Mouse (Mus musculus): Measurements from ENCODE around the gene Pex12. TPM values are rescaled to one million over a fixed set of nuclear protein-coding genes. Genes with fewer than 3 reads are reported as not detected.

Gene Pex12
- polyA plus RNA-seq, 1 experiment from 2014 or later, result 16.0 TPM

DNA sequence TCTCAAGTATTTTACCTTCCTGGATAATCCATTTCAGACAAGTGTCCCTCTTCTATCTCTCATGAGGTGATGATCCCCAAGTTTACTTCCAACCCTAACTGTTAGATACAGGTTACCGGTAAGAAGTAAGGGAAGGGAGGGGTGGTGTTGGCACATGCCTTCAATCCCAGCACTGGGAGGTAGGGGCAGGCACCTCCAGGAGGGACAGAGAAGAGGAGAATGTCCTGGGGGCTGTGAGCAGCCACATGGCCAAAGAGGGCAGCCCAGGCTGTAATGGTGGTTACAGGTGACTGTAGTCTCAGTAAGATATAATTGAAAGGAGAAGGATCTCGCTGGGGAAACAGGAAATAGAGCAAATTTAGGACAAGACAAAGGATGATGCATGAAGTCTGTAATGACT, 20.3 kb downstream of the Pex12 start:
- DNase-seq (ENCODE audit: low spot score) (no peak), ATAC-seq (replicated peaks; ENCODE audit: low FRiP score) (no peak)
- Histone ChIP-seq H3K4me1 (replicated peaks; ENCODE audit: control insufficient read depth, insufficient read depth, low read length) (no peaks in the 10 kb centered on the region), H3K4me3 (ENCODE audit: low read depth, low read length) (no peak overlapping the region), H3K36me3 (ENCODE audit: control insufficient read depth, insufficient read depth, low read length) (no peaks in the 10 kb centered on the region), H3K27me3 (ENCODE audit: control insufficient read depth, insufficient read depth, low read length) (no peaks in the 10 kb centered on the region; the same call in 1 of the 2 replicates), H3K27ac (ENCODE audit: low read depth, low read length) (no peak overlapping the region), H3K9me3 (ENCODE audit: control insufficient read depth, low read length) (no peaks in the 10 kb centered on the region), H3K4me2 (ENCODE audit: low read depth, low read length, severe bottlenecking) (no peak overlapping the region), H3K9ac (ENCODE audit: low read length) (no peak overlapping the region)
- 67% methylated on average over 2 of the region's 2 CpGs for WGBS

DNA sequence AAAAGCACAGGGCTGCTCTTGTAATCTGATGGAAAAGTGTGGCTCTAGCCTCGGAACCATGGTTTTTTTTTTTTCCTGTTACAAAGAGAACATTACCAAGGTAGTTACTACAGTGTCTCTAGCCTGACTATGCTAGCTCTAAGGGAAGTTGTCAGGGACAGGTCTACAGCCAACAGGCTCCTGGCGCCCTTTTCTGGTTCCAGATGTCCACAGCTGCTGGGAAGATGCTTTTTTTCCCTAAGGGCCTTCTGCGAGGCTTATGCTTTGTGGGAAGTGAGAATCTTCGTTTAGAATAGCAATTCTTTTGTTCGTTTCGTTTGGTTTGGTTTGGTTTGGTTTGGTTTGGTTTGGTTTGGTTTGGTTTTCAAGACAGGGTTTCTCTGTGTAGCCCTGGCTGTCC, 22.7 kb downstream of the Pex12 start:
- no peak overlapping the region for H3K4me3 ChIP-seq (ENCODE audit: low read depth, low read length)
- no peak overlapping the region for H3K27ac ChIP-seq (ENCODE audit: low read depth, low read length)
- no peaks in the 10 kb centered on the region for H3K4me1 ChIP-seq (replicated peaks; ENCODE audit: control insufficient read depth, insufficient read depth, low read length)
- no peak for ATAC-seq (replicated peaks; ENCODE audit: low FRiP score)
- H3K9me3 ChIP-seq (ENCODE audit: control insufficient read depth, low read length), result no peaks in the 10 kb centered on the region
- no peak overlapping the region for H3K4me2 ChIP-seq (ENCODE audit: low read depth, low read length, severe bottlenecking)
- H3K9ac ChIP-seq (ENCODE audit: low read length), result no peak overlapping the region
- WGBS, result 80% methylated on average over 6 of the region's 6 CpGs
- H3K36me3 ChIP-seq (ENCODE audit: control insufficient read depth, insufficient read depth, low read length), result no peaks in the 10 kb centered on the region
- H3K27me3 ChIP-seq (ENCODE audit: control insufficient read depth, insufficient read depth, low read length), result no peaks in the 10 kb centered on the region; the same call in 1 of the 2 replicates
- no peak for DNase-seq (ENCODE audit: low spot score)

DNA sequence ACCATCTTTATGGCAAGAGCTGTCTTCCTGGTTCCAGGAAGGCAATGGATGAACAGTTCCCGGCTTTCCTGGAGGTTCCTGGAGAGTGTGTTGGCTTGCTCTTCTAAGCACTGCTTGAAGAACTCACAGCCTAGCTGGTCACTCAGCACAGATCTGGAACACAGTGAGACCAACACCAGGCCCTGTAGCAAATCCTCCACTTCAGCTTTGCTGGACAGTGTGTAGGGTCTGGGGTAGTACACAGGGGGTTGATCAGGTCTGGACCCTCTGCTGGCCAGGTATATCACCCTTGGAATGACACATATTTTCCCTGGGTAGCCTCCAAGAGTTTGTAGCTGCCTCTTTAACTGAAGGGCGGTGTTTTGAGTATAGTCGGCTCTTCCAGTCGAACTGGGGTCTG, 23.4 kb downstream of the Pex12 start:
- Histone ChIP-seq H3K9ac (ENCODE audit: low read length) (no peak overlapping the region), H3K4me2 (ENCODE audit: low read depth, low read length, severe bottlenecking) (no peak overlapping the region), H3K9me3 (ENCODE audit: control insufficient read depth, low read length) (no peaks in the 10 kb centered on the region), H3K27ac (ENCODE audit: low read depth, low read length) (no peak overlapping the region), H3K27me3 (ENCODE audit: control insufficient read depth, insufficient read depth, low read length) (no peaks in the 10 kb centered on the region), H3K36me3 (ENCODE audit: control insufficient read depth, insufficient read depth, low read length) (no peaks in the 10 kb centered on the region), H3K4me1 (replicated peaks; ENCODE audit: control insufficient read depth, insufficient read depth, low read length) (no peaks in the 10 kb centered on the region), H3K4me3 (ENCODE audit: low read depth, low read length) (no peak overlapping the region)
- ATAC-seq (replicated peaks; ENCODE audit: low FRiP score) (no peak), DNase-seq (ENCODE audit: low spot score) (no peak)
- WGBS, result 92% methylated on average over 4 of the region's 4 CpGs

DNA sequence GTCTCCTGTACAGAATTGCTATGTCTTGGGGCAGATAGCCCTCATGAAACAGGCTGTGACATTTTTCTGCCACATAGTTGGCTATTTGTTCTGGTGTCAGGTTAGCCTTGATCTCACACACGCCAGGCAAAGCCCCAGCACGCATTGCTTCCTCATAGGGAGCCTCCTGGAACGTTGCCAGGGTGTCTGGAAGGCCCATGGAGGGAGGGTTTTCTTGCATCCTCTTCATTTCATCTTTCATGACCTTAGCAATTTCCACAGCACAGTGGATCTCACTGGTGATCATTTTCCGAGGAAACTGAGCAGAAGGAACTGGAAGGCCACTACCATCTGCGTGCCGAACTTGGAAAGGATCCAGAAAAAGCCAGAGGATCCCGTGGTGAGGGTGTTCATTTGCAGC, 26.1 kb downstream of the Pex12 start:
- H3K36me3 ChIP-seq (ENCODE audit: control insufficient read depth, insufficient read depth, low read length), result no peaks in the 10 kb centered on the region
- WGBS, result 77% methylated on average over 7 of the region's 7 CpGs
- H3K27ac ChIP-seq (ENCODE audit: low read depth, low read length), result no peak overlapping the region
- H3K9me3 ChIP-seq (ENCODE audit: control insufficient read depth, low read length), result no peaks in the 10 kb centered on the region
- DNase-seq (ENCODE audit: low spot score), result no peak
- H3K27me3 ChIP-seq (ENCODE audit: control insufficient read depth, insufficient read depth, low read length), result no peaks in the 10 kb centered on the region
- no peak overlapping the region for H3K4me2 ChIP-seq (ENCODE audit: low read depth, low read length, severe bottlenecking)
- H3K4me1 ChIP-seq (replicated peaks; ENCODE audit: control insufficient read depth, insufficient read depth, low read length), result no peaks in the 10 kb centered on the region
- no peak for ATAC-seq (replicated peaks; ENCODE audit: low FRiP score)
- no peak overlapping the region for H3K4me3 ChIP-seq (ENCODE audit: low read depth, low read length)
- no peak overlapping the region for H3K9ac ChIP-seq (ENCODE audit: low read length)

DNA sequence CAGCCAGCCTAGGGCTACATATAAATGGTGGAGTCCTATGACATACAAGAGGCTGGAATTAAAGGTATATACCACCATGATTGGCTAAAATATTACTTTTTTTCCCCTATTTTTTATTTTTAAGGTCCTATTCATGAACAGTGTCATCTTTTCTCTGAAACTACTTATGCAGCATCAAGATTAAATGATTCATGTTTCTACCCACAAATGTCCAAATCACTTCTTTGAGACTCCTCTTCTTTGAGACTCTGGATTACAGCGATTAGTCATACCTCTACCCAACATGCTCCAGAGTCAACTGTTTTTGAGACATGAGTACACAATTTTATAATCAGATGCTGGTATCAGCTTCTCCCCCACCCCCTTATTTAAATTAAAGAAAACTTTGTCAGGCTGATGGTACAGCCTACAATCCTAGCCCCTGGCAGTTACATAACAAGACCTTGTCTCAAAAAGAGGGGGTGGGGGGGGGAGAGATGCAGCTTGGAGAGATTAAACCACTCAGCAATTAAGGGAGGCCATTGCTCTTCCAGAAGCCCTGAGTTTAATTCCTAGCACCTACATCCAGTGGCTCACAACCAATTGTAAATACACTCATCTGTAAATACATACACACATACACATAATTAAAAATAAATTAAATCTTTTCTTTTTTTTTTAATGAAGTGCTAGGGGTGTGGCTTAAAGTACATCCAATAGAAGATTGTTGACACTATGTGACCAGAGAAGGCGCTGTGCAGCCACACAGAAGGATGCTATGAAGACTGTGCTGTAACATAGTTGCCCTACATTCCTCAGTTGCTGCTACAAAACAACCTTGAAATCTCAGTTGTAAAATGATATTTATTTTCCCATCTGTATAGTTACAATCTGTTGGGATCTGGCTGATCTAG, 30.2 kb downstream of the Pex12 start:
- DNase-seq (ENCODE audit: low spot score), result no peak
- Histone ChIP-seq H3K27ac (ENCODE audit: low read depth, low read length) (0 out of 2 replicates have a peak overlapping the region, but pooled peaks have one; percentile 46), H3K9ac (ENCODE audit: low read length) (no peak overlapping the region), H3K4me2 (ENCODE audit: low read depth, low read length, severe bottlenecking) (no peak overlapping the region), H3K9me3 (ENCODE audit: control insufficient read depth, low read length) (no peaks in the 10 kb centered on the region), H3K36me3 (ENCODE audit: control insufficient read depth, insufficient read depth, low read length) (no peaks in the 10 kb centered on the region), H3K4me3 (ENCODE audit: low read depth, low read length) (no peak overlapping the region), H3K27me3 (ENCODE audit: control insufficient read depth, insufficient read depth, low read length) (no peaks in the 10 kb centered on the region), H3K4me1 (replicated peaks; ENCODE audit: control insufficient read depth, insufficient read depth, low read length) (no peaks in the 10 kb centered on the region)
- no peak; the same call in 1 of the 2 replicates for ATAC-seq (replicated peaks; ENCODE audit: low FRiP score)
- WGBS, result 21% methylated on average over 2 of the region's 2 CpGs

DNA sequence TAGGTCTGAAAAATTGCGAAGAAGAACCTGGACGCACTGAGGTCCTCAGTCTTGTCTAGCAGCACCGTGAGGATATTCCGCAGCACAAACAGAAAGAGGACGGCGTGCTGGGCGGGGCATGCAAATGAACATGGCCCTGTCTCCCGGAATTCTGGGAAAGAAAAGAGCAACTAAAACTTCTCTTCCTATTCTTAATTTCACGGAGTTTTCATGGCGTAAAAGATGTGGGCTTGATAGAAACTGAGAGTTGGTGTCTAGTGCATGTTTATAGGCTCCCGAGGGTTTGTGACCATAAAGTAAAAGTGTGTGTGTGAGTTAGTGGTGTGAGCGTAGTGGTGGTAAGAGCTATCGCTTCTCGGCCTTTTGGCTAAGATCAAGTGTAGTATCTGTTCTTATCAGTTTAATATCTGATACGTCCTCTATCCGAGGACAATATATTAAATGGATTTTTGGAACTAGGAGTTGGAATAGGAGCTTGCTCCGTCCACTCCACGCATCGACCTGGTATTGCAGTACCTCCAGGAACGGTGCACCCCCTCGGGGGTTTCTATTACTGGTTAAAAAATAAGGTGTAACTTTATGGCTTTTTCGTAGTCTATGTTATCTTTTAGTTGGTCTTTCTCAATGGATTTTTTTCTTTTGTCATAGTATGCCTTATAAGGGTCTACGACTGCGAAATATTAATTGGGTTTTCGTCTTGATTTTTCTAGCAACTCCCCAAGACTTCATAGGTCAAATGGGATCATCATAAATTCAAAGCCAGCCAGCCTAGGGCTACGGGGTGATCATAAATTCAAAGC, 31.0 kb downstream of the Pex12 start:
- no peaks in the 10 kb centered on the region for H3K9me3 ChIP-seq (ENCODE audit: control insufficient read depth, low read length)
- H3K4me2 ChIP-seq (ENCODE audit: low read depth, low read length, severe bottlenecking), result peak overlapping the region; percentile 54
- no peaks in the 10 kb centered on the region for H3K27me3 ChIP-seq (ENCODE audit: control insufficient read depth, insufficient read depth, low read length)
- WGBS, result under 1% methylated on average over 26 of the region's 26 CpGs
- no peaks in the 10 kb centered on the region for H3K36me3 ChIP-seq (ENCODE audit: control insufficient read depth, insufficient read depth, low read length)
- peak overlapping the region; percentile 46; the same call in 1 of the 2 replicates for H3K27ac ChIP-seq (ENCODE audit: low read depth, low read length)
- ATAC-seq (replicated peaks; ENCODE audit: low FRiP score) (peak; percentile 90), DNase-seq (ENCODE audit: low spot score) (peak; percentile 87)
- peak overlapping the region; percentile 62 for H3K9ac ChIP-seq (ENCODE audit: low read length)
- H3K4me1 ChIP-seq (replicated peaks; ENCODE audit: control insufficient read depth, insufficient read depth, low read length), result no peaks in the 10 kb centered on the region
- peak overlapping the region; percentile 34 for H3K4me3 ChIP-seq (ENCODE audit: low read depth, low read length)

DNA sequence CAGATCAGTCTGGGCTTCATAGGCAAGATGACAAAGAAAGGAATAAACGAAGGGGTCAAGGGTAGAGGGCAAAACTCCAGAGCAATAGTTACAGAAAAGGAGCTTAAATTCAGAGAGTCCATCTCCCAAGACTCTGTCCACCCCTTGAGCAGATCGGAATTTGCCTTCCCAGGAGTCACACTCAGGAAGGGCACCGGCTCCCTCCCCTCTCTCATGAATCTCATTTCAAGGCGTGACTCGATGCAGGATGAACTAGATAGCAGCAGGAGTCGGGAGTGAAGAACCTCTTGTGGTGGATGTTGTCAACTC, 31.6 kb downstream of the Pex12 start:
- Histone ChIP-seq H3K9ac (ENCODE audit: low read length) (peak overlapping the region; percentile 62), H3K27ac (ENCODE audit: low read depth, low read length) (no peak overlapping the region), H3K36me3 (ENCODE audit: control insufficient read depth, insufficient read depth, low read length) (no peaks in the 10 kb centered on the region), H3K4me1 (replicated peaks; ENCODE audit: control insufficient read depth, insufficient read depth, low read length) (no peaks in the 10 kb centered on the region), H3K9me3 (ENCODE audit: control insufficient read depth, low read length) (no peaks in the 10 kb centered on the region), H3K4me2 (ENCODE audit: low read depth, low read length, severe bottlenecking) (peak overlapping the region; percentile 54), H3K27me3 (ENCODE audit: control insufficient read depth, insufficient read depth, low read length) (no peaks in the 10 kb centered on the region), H3K4me3 (ENCODE audit: low read depth, low read length) (peak overlapping the region; percentile 34)
- DNase-seq (ENCODE audit: low spot score) (no peak), ATAC-seq (replicated peaks; ENCODE audit: low FRiP score) (peak; percentile 66)
- WGBS, result under 1% methylated on average over 6 of the region's 6 CpGs

DNA sequence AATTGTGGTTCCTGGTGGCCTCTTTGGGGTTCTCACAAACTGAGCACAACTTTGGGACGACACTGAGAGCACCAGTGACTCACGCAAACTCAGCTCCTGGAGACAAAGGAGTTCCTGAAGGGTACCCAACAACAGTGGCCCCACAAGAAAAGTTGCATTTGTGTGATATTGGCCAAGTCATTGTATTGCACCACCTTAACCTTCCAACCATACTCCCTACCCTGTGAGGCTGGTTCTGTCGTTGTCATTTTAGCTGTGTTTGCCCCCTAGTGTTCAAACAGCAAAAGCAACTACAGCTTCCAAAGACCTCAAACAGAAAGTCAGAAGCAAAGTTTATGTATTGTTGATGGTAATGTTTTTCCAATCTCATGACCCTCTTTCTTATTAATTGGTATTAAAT, 39.2 kb downstream of the Pex12 start:
- H3K4me2 ChIP-seq (ENCODE audit: low read depth, low read length, severe bottlenecking), result no peak overlapping the region
- no peak overlapping the region for H3K27ac ChIP-seq (ENCODE audit: low read depth, low read length)
- WGBS, result 60% methylated on average over 3 of the region's 3 CpGs
- no peak overlapping the region for H3K9ac ChIP-seq (ENCODE audit: low read length)
- no peak for ATAC-seq (replicated peaks; ENCODE audit: low FRiP score)
- no peak overlapping the region for H3K4me3 ChIP-seq (ENCODE audit: low read depth, low read length)
- no peak for DNase-seq (ENCODE audit: low spot score)
- no peaks in the 10 kb centered on the region for H3K27me3 ChIP-seq (ENCODE audit: control insufficient read depth, insufficient read depth, low read length)
- H3K9me3 ChIP-seq (ENCODE audit: control insufficient read depth, low read length), result no peaks in the 10 kb centered on the region
- H3K36me3 ChIP-seq (ENCODE audit: control insufficient read depth, insufficient read depth, low read length), result no peaks in the 10 kb centered on the region
- no peaks in the 10 kb centered on the region for H3K4me1 ChIP-seq (replicated peaks; ENCODE audit: control insufficient read depth, insufficient read depth, low read length)

All from forebrain, embryonic 11.5 days (tissue).